Mouse (Mus musculus) left cerebral cortex, postnatal 14 days (tissue): ENCODE results near the gene Evc2. TPM values are rescaled to one million over a fixed set of nuclear protein-coding genes. Genes with fewer than 3 reads are reported as not detected.

Experiments used
- DNase-seq, 2 experiments: peaks; one replicate each; pipeline ENCODE4 v3.0.0; 2021 to 2022; ENCODE audit warnings: low spot score in 2 of 2, mixed read lengths in 1 of 2
- intact Hi-C: fragments of 180-260 bp; cut with DNase I; formaldehyde crosslinking; loops from one replicate; pipeline ENCODE4 v1.15.1; 2025
- long read RNA-seq, 2 experiments: library from polyadenylated mRNA; stranded (forward); transcript quantifications; one replicate each; pipeline ENCODE4 v2.0.0; 2021
- total RNA-seq, 2 experiments: library from RNA; stranded (reverse); gene quantifications; 2 replicates each; pipeline ENCODE4 v1.2.3; 2021

The Evc2 gene
- 1 to 10 TPM; 5.5 to 6.0 TPM for total RNA-seq
- long read RNA-seq, experiment 1, full-length matches to known transcripts: 8 of 15 reads
- long read RNA-seq, experiment 1, partial matches to known transcripts: 2 of 15 reads
- long read RNA-seq, experiment 1, other reads (novel, unspliced or antisense): 5 of 15 reads
- long read RNA-seq, experiment 2, full-length matches to known transcripts: 1 of 6 reads
- long read RNA-seq, experiment 2, partial matches to known transcripts: 0 of 6 reads
- long read RNA-seq, experiment 2, other reads (novel, unspliced or antisense): 5 of 6 reads

GRCm38 (mm10) chr5:37338288-37338687 is at the start of gene Evc2:
Gene Evc2, plus strand, starts transcription at chr5:37338499.
- peak; percentile 78 to 81 for DNase-seq
- intact Hi-C loops: no loop called here

- intact Hi-C loops: loop anchor here (2.0 kb wide), 1 partner anchor 44 kb away; no protein-coding TSS in a partner anchor
- DNase-seq: peak; percentile 74 to 80
Observed at GRCm38 (mm10) chr5:37289236-37289635, 49.1 kb upstream of the Evc2 start.

- DNase-seq: peak in 1 of 2 experiments; percentile 88
- intact Hi-C loops: no loop called here
Observed at GRCm38 (mm10) chr5:37290983-37291382, 47.3 kb upstream of the Evc2 start.

GRCm38 (mm10) chr5:37296717-37297116 is 41.6 kb upstream of the Evc2 start:
- DNase-seq: no peak
- intact Hi-C loops: loop anchor here (5.0 kb wide), 1 partner anchor 796 kb away; no protein-coding TSS in a partner anchor

GRCm38 (mm10) chr5:37298370-37298769 is 39.9 kb upstream of the Evc2 start:
- DNase-seq: peak in 1 of 2 experiments; percentile 52
- intact Hi-C loops: loop anchor here (1.0 to 5.0 kb wide), 3 partner anchors 419 to 794 kb away; partner anchors contain the start of gene Stk32b

- no peak for DNase-seq
- intact Hi-C loops: no loop called here
Observed at GRCm38 (mm10) chr5:37310026-37310425, 28.3 kb upstream of the Evc2 start.

- no peak for DNase-seq
- intact Hi-C loops: no loop called here
Observed at GRCm38 (mm10) chr5:37312980-37313722, 25.1 kb upstream of the Evc2 start.

- no peak for DNase-seq
- intact Hi-C loops: no loop called here
Observed at GRCm38 (mm10) chr5:37318715-37319114, 19.6 kb upstream of the Evc2 start.

GRCm38 (mm10) chr5:37320174-37320573 is 18.1 kb upstream of the Evc2 start:
- intact Hi-C loops: no loop called here
- peak; percentile 59 to 65 for DNase-seq

- no peak for DNase-seq
Observed at GRCm38 (mm10) chr5:37320761-37321160, 17.5 kb upstream of the Evc2 start.

GRCm38 (mm10) chr5:37326675-37327074 is 11.6 kb upstream of the Evc2 start:
- intact Hi-C loops: no loop called here
- no peak for DNase-seq

More at GRCm38 (mm10) chr5:37320761-37321160, 17.5 kb upstream of the Evc2 start:
- intact Hi-C loops: no loop called here

GRCm38 (mm10) chr5:37330449-37331132 is 7.7 kb upstream of the Evc2 start:
- intact Hi-C loops: no loop called here
- no peak for DNase-seq

GRCm38 (mm10) chr5:37331133-37331505 is 7.2 kb upstream of the Evc2 start:
- intact Hi-C loops: no loop called here
- DNase-seq: no peak

GRCm38 (mm10) chr5:37332066-37332465 is 6.2 kb upstream of the Evc2 start:
- DNase-seq: no peak
- intact Hi-C loops: no loop called here

GRCm38 (mm10) chr5:37335061-37335460 is 3.2 kb upstream of the Evc2 start:
- DNase-seq: no peak
- intact Hi-C loops: no loop called here

GRCm38 (mm10) chr5:37336485-37337105 is 1.7 kb upstream of the Evc2 start, which contains the start of gene Evc:
Gene Evc, minus strand, starts transcription at chr5:37336894.
- peak in 1 of 2 experiments; percentile 30 for DNase-seq
- intact Hi-C loops: no loop called here

- no peak for DNase-seq
- intact Hi-C loops: no loop called here
Observed at GRCm38 (mm10) chr5:37337696-37338095, 603 bp upstream of the Evc2 start.

- intact Hi-C loops: no loop called here
- no peak for DNase-seq
Observed at GRCm38 (mm10) chr5:37343962-37344361, 5.7 kb downstream of the Evc2 start.

- intact Hi-C loops: no loop called here
Observed at GRCm38 (mm10) chr5:37351791-37352190, 13.5 kb downstream of the Evc2 start.

GRCm38 (mm10) chr5:37354385-37354784 is 16.1 kb downstream of the Evc2 start:
- intact Hi-C loops: no loop called here
- DNase-seq: peak in 1 of 2 experiments; percentile 57

More at GRCm38 (mm10) chr5:37351791-37352190, 13.5 kb downstream of the Evc2 start:
- DNase-seq: no peak
